ENCODE assay signal across 26 mouse cellular contexts in genomic region chr5:146883053-146883452, GRCm38 (mm10). TPM values are rescaled to one million over a fixed set of nuclear protein-coding genes. Genes with fewer than 3 reads are reported as not detected.
A peak's percentile ranks its signal among the peaks of the same experiment; 100 is the strongest.
DNase-seq lines count a peak whose midpoint lies in the region; ATAC-seq and TF ChIP-seq lines count a peak whose summit lies in the region.
"Had no signal": no experiment of that assay in that cellular context is flagged by ENCODE, and none has a peak within 500 bp of the region (broad histone marks: within the 10 kb centered on the region; RNA-seq: fewer than 3 reads in every experiment).

No protein-coding gene starts in this region.

- no peaks in the 10 kb centered on the region for H3K4me1 ChIP-seq in hindbrain, postnatal 0 days (ENCODE audit: insufficient read depth, low read length)
- no peaks in the 10 kb centered on the region for H3K4me1 ChIP-seq in hindbrain, embryonic 11.5 days (replicated peaks; ENCODE audit: control insufficient read depth, insufficient read depth, low read length)
- no peaks in the 10 kb centered on the region for H3K4me1 ChIP-seq in lung, embryonic 14.5 days (ENCODE audit: insufficient read depth)
- peaks cover 2 to 3% of the 10 kb centered on the region in 2 experiments; a peak in 2 of 4 replicates for H3K4me1 ChIP-seq in MEL (ENCODE audit: control insufficient read depth in 1 of 2, insufficient read depth in 2 of 2, low read length in 2 of 2)
- H3K4me1 ChIP-seq: forebrain, embryonic 12.5 days; heart, embryonic 10.5 days; hindbrain, embryonic 15.5 days; liver, embryonic 13.5 days; neural tube, embryonic 12.5 days had no signal

- no peak for TF ChIP-seq EP300 in MEL (IDR thresholded peaks at IDR 0.05; ENCODE audit: low read depth in 1 of 2, low read length in 2 of 2)

- no peaks in the 10 kb centered on the region for H3K9me3 ChIP-seq in hindbrain, postnatal 0 days (ENCODE audit: low read length)
- no peaks in the 10 kb centered on the region for H3K9me3 ChIP-seq in hindbrain, embryonic 11.5 days (ENCODE audit: control insufficient read depth, low read length)
- no peaks in the 10 kb centered on the region for H3K9me3 ChIP-seq in lung, embryonic 14.5 days (ENCODE audit: low read depth, low read length)
- no peaks in the 10 kb centered on the region for H3K9me3 ChIP-seq in MEL (replicated peaks; ENCODE audit: insufficient read depth, low read length)
- H3K9me3 ChIP-seq: forebrain, embryonic 12.5 days; heart, embryonic 10.5 days; hindbrain, embryonic 15.5 days; liver, embryonic 13.5 days; neural tube, embryonic 12.5 days had no signal

- 0 out of 2 replicates have a peak, but pooled peaks have one; percentile 42 for TF ChIP-seq CTCF in hindbrain, postnatal 0 days (IDR thresholded peaks at IDR 0.05; ENCODE audit: low read depth)
- TF ChIP-seq CTCF in lung, embryonic 14.5 days (IDR thresholded peaks at IDR 0.05; ENCODE audit: low read depth): no peak
- peak; percentile 20 to 51 (median 26); a peak in 5 of 6 replicates for TF ChIP-seq CTCF in MEL (IDR thresholded peaks at IDR 0.05 in 2 of 3, conservative IDR thresholded peaks at IDR 0.05 in 1 of 3; ENCODE audit: control insufficient read depth in 1 of 3, insufficient read depth in 1 of 3, low read depth in 2 of 3, low read length in 3 of 3, poor library complexity in 1 of 3, severe bottlenecking in 1 of 3)

- no peak overlapping the region for H3K27ac ChIP-seq in hindbrain, postnatal 0 days
- no peak overlapping the region for H3K27ac ChIP-seq in hindbrain, embryonic 11.5 days (ENCODE audit: low read depth, low read length)
- H3K27ac ChIP-seq in lung, embryonic 14.5 days (ENCODE audit: low read depth): no peak overlapping the region
- no peak overlapping the region for H3K27ac ChIP-seq in MEL (ENCODE audit: control insufficient read depth, low read depth, low read length)
- H3K27ac ChIP-seq: forebrain, embryonic 12.5 days; heart, embryonic 10.5 days; hindbrain, embryonic 15.5 days; liver, embryonic 13.5 days; neural tube, embryonic 12.5 days had no signal

- no peak overlapping the region for H3K9ac ChIP-seq in hindbrain, postnatal 0 days (replicated peaks; ENCODE audit: low read length)
- H3K9ac ChIP-seq in hindbrain, embryonic 11.5 days (ENCODE audit: low read depth, low read length): no peak overlapping the region
- H3K9ac ChIP-seq in lung, embryonic 14.5 days: no peak overlapping the region
- H3K9ac ChIP-seq in MEL (ENCODE audit: control insufficient read depth, low read depth, low read length, poor library complexity, severe bottlenecking): no peak overlapping the region; the same call in 1 of the 2 replicates
- H3K9ac ChIP-seq: forebrain, embryonic 12.5 days; hindbrain, embryonic 15.5 days; liver, embryonic 13.5 days; neural tube, embryonic 12.5 days had no signal

- H3K4me3 ChIP-seq in hindbrain, postnatal 0 days (ENCODE audit: low read length): no peak overlapping the region
- H3K4me3 ChIP-seq in hindbrain, embryonic 11.5 days (ENCODE audit: low read depth, low read length): no peak overlapping the region
- H3K4me3 ChIP-seq in lung, embryonic 14.5 days (ENCODE audit: low read depth, low read length): no peak overlapping the region
- H3K4me3 ChIP-seq in MEL (ENCODE audit: control insufficient read depth in 1 of 2, insufficient read depth in 1 of 2, low read depth in 2 of 2, low read length in 2 of 2): peak overlapping the region; percentile 42 to 57
- H3K4me3 ChIP-seq: forebrain, embryonic 12.5 days; heart, embryonic 10.5 days; hindbrain, embryonic 15.5 days; liver, embryonic 13.5 days; neural tube, embryonic 12.5 days had no signal

- WGBS in hindbrain, postnatal 0 days: 73% methylated on average over 7 of the region's 7 CpGs
- 72% methylated on average over 7 of the region's 7 CpGs for WGBS in hindbrain, embryonic 11.5 days
- 65% methylated on average over 7 of the region's 7 CpGs for WGBS in lung, embryonic 14.5 days

- peak; percentile 40 for TF ChIP-seq RAD21 in MEL (IDR thresholded peaks at IDR 0.05; ENCODE audit: low read depth, low read length)

- no peak for ATAC-seq in hindbrain, postnatal 0 days
- no peak for ATAC-seq in hindbrain, embryonic 11.5 days (ENCODE audit: low FRiP score)
- no peak for ATAC-seq in lung, embryonic 14.5 days (ENCODE audit: insufficient read depth)
- peak; percentile 56; the same call in 1 of the 2 replicates for ATAC-seq in megakaryocyte progenitor cell, adult 5-6 weeks (replicated peaks; ENCODE audit: poor library complexity)
- ATAC-seq: activated CD4-positive, CD25-positive, alpha-beta regulatory T cell, adult 4 months had no signal

- no peaks in the 10 kb centered on the region for H3K36me3 ChIP-seq in hindbrain, postnatal 0 days (ENCODE audit: insufficient read depth, low read length)
- H3K36me3 ChIP-seq in hindbrain, embryonic 11.5 days (ENCODE audit: control insufficient read depth, insufficient read depth, low read length): no peaks in the 10 kb centered on the region
- H3K36me3 ChIP-seq in lung, embryonic 14.5 days (ENCODE audit: insufficient read depth): no peaks in the 10 kb centered on the region
- H3K36me3 ChIP-seq in MEL (ENCODE audit: control insufficient read depth in 1 of 2, insufficient read depth in 2 of 2, low read length in 2 of 2): peaks cover 0 to 2% of the 10 kb centered on the region in 2 experiments; a peak in 2 of 4 replicates
- H3K36me3 ChIP-seq: forebrain, embryonic 12.5 days; heart, embryonic 10.5 days; hindbrain, embryonic 15.5 days; liver, embryonic 13.5 days; neural tube, embryonic 12.5 days had no signal

- DNase-seq in hindbrain, postnatal 0 days (ENCODE audit: low spot score): no peak
- DNase-seq in hindbrain, embryonic 11.5 days (ENCODE audit: low spot score): no peak
- DNase-seq in lung, embryonic 14.5 days: peak; percentile 26
- no peak for DNase-seq in lung, postnatal 14 days
- peak; percentile 63 for DNase-seq in MEL (ENCODE audit: low read depth, low spot score)
- DNase-seq in gastrocnemius, postnatal 14 days: no peak
- no peak for DNase-seq in urinary bladder, postnatal 25 days (ENCODE audit: low spot score)
- DNase-seq: adrenal gland, postnatal 10 days; B cell, adult 2 months; cerebellum, adult 18-20 months; cerebellum, postnatal 25 days; gastrocnemius, postnatal 25 days; heart, postnatal 14 days; kidney, adult 18-20 months; kidney, postnatal 14 days; liver, embryonic 13.5 days; lung, postnatal 10 days; right cerebral cortex, postnatal 4 days had no signal

- no peak overlapping the region for H3K4me2 ChIP-seq in hindbrain, postnatal 0 days (ENCODE audit: low read depth, low read length)
- H3K4me2 ChIP-seq in hindbrain, embryonic 11.5 days (replicated peaks; ENCODE audit: low read depth, low read length): no peak overlapping the region
- no peak overlapping the region for H3K4me2 ChIP-seq in lung, embryonic 14.5 days
- H3K4me2 ChIP-seq: forebrain, embryonic 12.5 days; hindbrain, embryonic 15.5 days; liver, embryonic 13.5 days; midbrain, embryonic 11.5 days; neural tube, embryonic 12.5 days had no signal

- no peaks in the 10 kb centered on the region; the same call in 1 of the 2 replicates for H3K27me3 ChIP-seq in hindbrain, postnatal 0 days (ENCODE audit: insufficient read depth, low read length)
- H3K27me3 ChIP-seq in hindbrain, embryonic 11.5 days (ENCODE audit: control insufficient read depth, insufficient read depth, low read length): no peaks in the 10 kb centered on the region
- no peaks in the 10 kb centered on the region for H3K27me3 ChIP-seq in lung, embryonic 14.5 days (ENCODE audit: insufficient read depth, low read length)
- H3K27me3 ChIP-seq in MEL (ENCODE audit: control insufficient read depth in 1 of 2, insufficient read depth in 2 of 2, low read length in 2 of 2): no peaks in the 10 kb centered on the region; a peak in 1 of 4 replicates
- H3K27me3 ChIP-seq: forebrain, embryonic 12.5 days; hindbrain, embryonic 15.5 days; neural tube, embryonic 12.5 days; Patski had no signal

- H3K79me2 ChIP-seq in MEL (ENCODE audit: control insufficient read depth, insufficient read depth, low read length, poor library complexity): no peaks in the 10 kb centered on the region

- TF ChIP-seq POLR2A in MEL (IDR thresholded peaks at IDR 0.05; ENCODE audit: control insufficient read depth in 1 of 2, insufficient read depth in 1 of 2, low read depth in 1 of 2, low read length in 2 of 2, poor library complexity in 1 of 2): no peak

- intact Hi-C loops in gastrocnemius, postnatal 14 days (cut with DNase I; ENCODE audit: low total_unique reads): no loop called here

TF ChIP-seq in MEL, 35 proteins besides CTCF, POLR2A, EP300 and RAD21:
- TF ChIP-seq MYC (IDR thresholded peaks at IDR 0.05; ENCODE audit: low read depth, low read length) (0 out of 2 replicates have a peak, but pooled peaks have one; percentile 19), TBP (IDR thresholded peaks at IDR 0.05; ENCODE audit: low read depth, low read length) (0 out of 2 replicates have a peak, but pooled peaks have one; percentile 35), MAX (IDR thresholded peaks at IDR 0.05; ENCODE audit: low read length) (no peak), ZC3H11A (IDR thresholded peaks at IDR 0.05; ENCODE audit: low read depth, low read length) (peak; percentile 26), SMC3 (IDR thresholded peaks at IDR 0.05; ENCODE audit: low read depth, low read length) (peak; percentile 65)

RNA-seq across cellular contexts. Expression of gene Rasl11a, which starts 38.2 kb away (rescaled TPM):
- total RNA-seq in hindbrain, postnatal 0 days (2014; rRNA removed): 13.3 and 15.4 TPM in 2 replicates
- polyA plus RNA-seq in hindbrain, postnatal 0 days (2015; fragmentation: Nextera tagmentation; extraction: Ambion mirVana): 13.2 and 13.9 TPM in 2 replicates
- polyA plus RNA-seq in hindbrain, embryonic 11.5 days (2014; fragmentation: Nextera tagmentation; extraction: Ambion mirVana): 18.8 and 19.0 TPM in 2 replicates
- 18.6 and 20.4 TPM in 2 replicates for polyA plus RNA-seq in lung, embryonic 14.5 days (2014; fragmentation: Nextera tagmentation; extraction: Ambion mirVana)
- total RNA-seq in MEL (2012; rRNA removed): 1.1 and 1.7 TPM in 2 replicates
- polyA plus RNA-seq in MEL (2012; ENCODE audit: insufficient read depth in 1 of 2, insufficient read length in 2 of 2, low read depth in 1 of 2, low replicate concordance in 2 of 2, missing spikeins in 1 of 2): 1 to 10 TPM in 1 of 2 experiments, not detected in 1; 2.3 TPM
- 0.47 TPM in 1 of 2 replicates, not detected in the other for total RNA-seq in megakaryocyte progenitor cell, adult 5-6 weeks (2015)
- not detected in 2 replicates for total RNA-seq in megakaryocyte progenitor cell, adult 5-6 weeks (2017)
- total RNA-seq in gastrocnemius, postnatal 14 days (2021): 1 to 10 TPM; 3.0 to 3.4 TPM

RNA-seq across cellular contexts. Expression of gene Rpl21, which starts 50.4 kb away (rescaled TPM):
- total RNA-seq in hindbrain, postnatal 0 days (2014; rRNA removed): 148 and 151 TPM in 2 replicates
- polyA plus RNA-seq in hindbrain, postnatal 0 days (2015; fragmentation: Nextera tagmentation; extraction: Ambion mirVana): 346 and 347 TPM in 2 replicates
- polyA plus RNA-seq in hindbrain, embryonic 11.5 days (2014; fragmentation: Nextera tagmentation; extraction: Ambion mirVana): 508 and 515 TPM in 2 replicates
- polyA plus RNA-seq in lung, embryonic 14.5 days (2014; fragmentation: Nextera tagmentation; extraction: Ambion mirVana): 678 and 713 TPM in 2 replicates
- 468 and 508 TPM in 2 replicates for total RNA-seq in MEL (2012; rRNA removed)
- polyA plus RNA-seq in MEL (2012; ENCODE audit: insufficient read depth in 1 of 2, insufficient read length in 2 of 2, low read depth in 1 of 2, low replicate concordance in 2 of 2, missing spikeins in 1 of 2): 10 to 100 TPM in 1 of 2 experiments, not detected in 1; 70.7 TPM
- total RNA-seq in megakaryocyte progenitor cell, adult 5-6 weeks (2015): 2,785 and 2,819 TPM in 2 replicates
- total RNA-seq in megakaryocyte progenitor cell, adult 5-6 weeks (2017): 2,136 and 2,277 TPM in 2 replicates
- total RNA-seq in gastrocnemius, postnatal 14 days (2021): 100 to 1,000 TPM; 184 to 212 TPM

Comparison
In these comparisons a context has a peak if more than half of its experiments do, and no peak if none do; other contexts are left out.
1. DNase-seq: peak in lung, embryonic 14.5 days (single experiment) and MEL (single experiment); none in hindbrain, postnatal 0 days (single experiment), hindbrain, embryonic 11.5 days (single experiment), lung, postnatal 14 days (single experiment), gastrocnemius, postnatal 14 days (single experiment) and urinary bladder, postnatal 25 days (single experiment).
2. H3K4me3 ChIP-seq: peak in MEL (2 of 2); none in hindbrain, postnatal 0 days (single experiment), hindbrain, embryonic 11.5 days (single experiment) and lung, embryonic 14.5 days (single experiment).